Mouse (Mus musculus) cerebellum, adult 8-10 months (tissue): Measurements from ENCODE around the gene Mras.

ENCODE experiments used
- DNase-seq: peaks from one replicate; pipeline ENCODE4 v3.0.0; 2022

The Mras gene

GRCm38 (mm10) chr9:99439064-99439463, 1.9 kb upstream of the Mras start:
- no peak for DNase-seq

GRCm38 (mm10) chr9:99437781-99438565, 792 bp upstream of the Mras start:
- no peak for DNase-seq

- peak; percentile 82 for DNase-seq
Observed at GRCm38 (mm10) chr9:99436182-99437030, 775 bp downstream of the Mras start.

GRCm38 (mm10) chr9:99435619-99436181, 1.5 kb downstream of the Mras start:
- DNase-seq: peak; percentile 57

- DNase-seq: no peak
Observed at GRCm38 (mm10) chr9:99434892-99435618, 2.1 kb downstream of the Mras start.

- no peak for DNase-seq
Observed at GRCm38 (mm10) chr9:99432478-99432877, 4.7 kb downstream of the Mras start.

GRCm38 (mm10) chr9:99431963-99432362, 5.2 kb downstream of the Mras start:
- peak; percentile 48 for DNase-seq

- DNase-seq: no peak
Observed at GRCm38 (mm10) chr9:99431346-99431745, 5.8 kb downstream of the Mras start.

- no peak for DNase-seq
Observed at GRCm38 (mm10) chr9:99430806-99431205, 6.4 kb downstream of the Mras start.

- no peak for DNase-seq
Observed at GRCm38 (mm10) chr9:99429845-99430244, 7.3 kb downstream of the Mras start.

- no peak for DNase-seq
Observed at GRCm38 (mm10) chr9:99428601-99429331, 8.4 kb downstream of the Mras start.

GRCm38 (mm10) chr9:99425262-99425661, 11.9 kb downstream of the Mras start:
- DNase-seq: no peak

GRCm38 (mm10) chr9:99424574-99424863, 12.7 kb downstream of the Mras start:
- no peak for DNase-seq

- DNase-seq: no peak
Observed at GRCm38 (mm10) chr9:99423692-99424573, 13.2 kb downstream of the Mras start.

GRCm38 (mm10) chr9:99421914-99422313, 15.3 kb downstream of the Mras start:
- DNase-seq: no peak

- no peak for DNase-seq
Observed at GRCm38 (mm10) chr9:99419951-99420701, 17.1 kb downstream of the Mras start.

- no peak for DNase-seq
Observed at GRCm38 (mm10) chr9:99418377-99418776, 18.8 kb downstream of the Mras start.

GRCm38 (mm10) chr9:99417288-99417846, 19.8 kb downstream of the Mras start:
- DNase-seq: no peak

- no peak for DNase-seq
Observed at GRCm38 (mm10) chr9:99416809-99417208, 20.4 kb downstream of the Mras start.

GRCm38 (mm10) chr9:99411785-99412184, 25.4 kb downstream of the Mras start:
- DNase-seq: no peak
